Mouse (Mus musculus) kidney, embryonic 14.5 days (tissue): Measurements from ENCODE around the gene 1110032A03Rik. TPM values are rescaled to one million over a fixed set of nuclear protein-coding genes. Genes with fewer than 3 reads are reported as not detected.

ENCODE experiments used
- ATAC-seq: fragments of 200-750 bp; cut with Nextera tagmentation; 2 replicates; pipeline ENCODE4 v1.8.0; 2017; ENCODE audit warnings: moderate number of reproducible peaks, mild to moderate bottlenecking, moderate TSS enrichment, moderate library complexity; ENCODE audit not compliant: low FRiP score, low TSS enrichment
- H3K27ac ChIP-seq: fragments of 300-500 bp; sonication (generic); 2 replicates; pipeline ENCODE4 v1.5.1; 2014; ENCODE audit warnings: low read depth, mild to moderate bottlenecking, low read length, moderate library complexity, mixed read lengths
- H3K27me3 ChIP-seq: fragments of 300-500 bp; sonication (generic); 2 replicates; pipeline ENCODE4 v1.6.1; 2014; ENCODE audit warnings: mild to moderate bottlenecking, low read length; ENCODE audit not compliant: control insufficient read depth, insufficient read depth
- H3K36me3 ChIP-seq: fragments of 300-500 bp; sonication (generic); 2 replicates; pipeline ENCODE4 v1.6.1; 2014; ENCODE audit warnings: low read length, mixed read lengths; ENCODE audit not compliant: control insufficient read depth, insufficient read depth
- H3K4me1 ChIP-seq: fragments of 300-500 bp; sonication (generic); 2 replicates; pipeline ENCODE4 v1.6.1; 2014; ENCODE audit warnings: low read length, mixed read lengths; ENCODE audit not compliant: control insufficient read depth, insufficient read depth
- H3K4me2 ChIP-seq: fragments of 300-500 bp; sonication (generic); replicated peaks from 2 replicates; pipeline ENCODE4 v1.6.1; 2014; ENCODE audit warnings: low read depth, mild to moderate bottlenecking, low read length
- H3K4me3 ChIP-seq: fragments of 300-500 bp; sonication (generic); 2 replicates; pipeline ENCODE4 v1.5.1; 2014; ENCODE audit warnings: mild to moderate bottlenecking, low read length
- H3K9ac ChIP-seq: fragments of 300-500 bp; sonication (generic); 2 replicates; pipeline ENCODE4 v1.6.1; 2014; ENCODE audit warnings: low read depth, mild to moderate bottlenecking, low read length, moderate library complexity
- H3K9me3 ChIP-seq: fragments of 300-500 bp; sonication (generic); 2 replicates; pipeline ENCODE4 v1.6.1; 2016; ENCODE audit warnings: low read length; ENCODE audit not compliant: control insufficient read depth
- WGBS: fragments of 180-500 bp; shearing (Covaris S2); extraction: QIAGEN DNeasy Blood & Tissue Kit; methylation state at CpG from one replicate; pipeline ENCODE4 v1.1.7; 2014; 5-methylcytosine and 5-hydroxymethylcytosine counted together
- polyA plus RNA-seq: library from polyadenylated mRNA; unstranded; fragments of >200 nt; fragmentation: Nextera tagmentation; extraction: Ambion mirVana; gene quantifications from 2 replicates; pipeline ENCODE4 v1.2.1, GENCODE M21; 2014

The 1110032A03Rik gene
- polyA plus RNA-seq, 1 experiment from 2014 or later, result 35.7 TPM

DNA sequence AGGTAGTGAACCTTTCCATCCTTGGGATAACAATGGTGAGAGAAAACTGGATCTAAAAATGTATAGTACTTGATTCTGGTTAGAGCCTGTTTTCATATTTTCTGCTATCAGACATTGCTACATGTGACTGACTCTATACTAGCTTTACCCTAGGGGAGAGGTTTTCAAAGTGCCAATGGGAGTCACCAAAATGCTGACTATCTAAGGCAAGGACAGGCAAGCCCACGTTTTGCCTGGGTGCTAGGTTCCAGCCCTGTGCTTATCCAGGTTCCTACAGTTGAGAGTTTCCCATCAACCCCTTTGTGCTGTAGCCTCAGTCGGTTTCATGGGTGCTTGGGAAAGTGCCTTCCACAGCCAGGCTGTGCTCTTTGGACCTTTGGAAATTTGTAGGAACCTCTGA, 36.4 kb upstream of the 1110032A03Rik start:
- H3K36me3 ChIP-seq, result peaks cover 44% of the 10 kb centered on the region
- 84% methylated on average over 2 of the region's 2 CpGs for WGBS

DNA sequence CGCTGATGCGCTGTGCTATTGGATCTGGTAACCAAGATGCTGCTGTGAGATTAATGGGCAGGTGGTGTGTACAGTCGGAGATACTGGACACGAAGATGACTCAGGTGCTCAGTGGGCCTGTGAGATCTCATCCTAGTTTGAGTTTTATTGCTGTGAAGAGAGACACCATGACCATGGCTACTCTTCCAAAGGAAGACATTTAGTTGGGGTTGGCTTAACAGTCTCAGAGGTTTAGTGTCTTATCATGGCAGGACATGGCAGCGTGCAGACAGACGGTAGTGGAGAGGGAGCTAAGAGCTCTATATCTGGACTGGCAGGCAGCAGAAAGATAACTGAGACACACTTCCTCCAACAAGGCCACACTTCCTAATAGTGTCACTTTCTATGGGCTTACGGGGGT, 35.9 kb upstream of the 1110032A03Rik start:
- 92% methylated on average over 7 of the region's 7 CpGs for WGBS
- Histone ChIP-seq H3K27ac (no peak overlapping the region), H3K4me3 (no peak overlapping the region), H3K36me3 (peaks cover 47% of the 10 kb centered on the region), H3K4me1 (no peaks in the 10 kb centered on the region), H3K4me2 (no peak overlapping the region), H3K9me3 (no peaks in the 10 kb centered on the region), H3K27me3 (no peaks in the 10 kb centered on the region), H3K9ac (no peak overlapping the region)
- ATAC-seq, result no peak

More for the DNA sequence above, 36.4 kb upstream of the 1110032A03Rik start:
- H3K27me3 ChIP-seq, result no peaks in the 10 kb centered on the region
- no peak overlapping the region for H3K27ac ChIP-seq
- H3K4me3 ChIP-seq, result no peak overlapping the region
- H3K9me3 ChIP-seq, result no peaks in the 10 kb centered on the region
- no peak for ATAC-seq
- H3K9ac ChIP-seq, result no peak overlapping the region
- no peak overlapping the region for H3K4me2 ChIP-seq
- no peaks in the 10 kb centered on the region for H3K4me1 ChIP-seq

DNA sequence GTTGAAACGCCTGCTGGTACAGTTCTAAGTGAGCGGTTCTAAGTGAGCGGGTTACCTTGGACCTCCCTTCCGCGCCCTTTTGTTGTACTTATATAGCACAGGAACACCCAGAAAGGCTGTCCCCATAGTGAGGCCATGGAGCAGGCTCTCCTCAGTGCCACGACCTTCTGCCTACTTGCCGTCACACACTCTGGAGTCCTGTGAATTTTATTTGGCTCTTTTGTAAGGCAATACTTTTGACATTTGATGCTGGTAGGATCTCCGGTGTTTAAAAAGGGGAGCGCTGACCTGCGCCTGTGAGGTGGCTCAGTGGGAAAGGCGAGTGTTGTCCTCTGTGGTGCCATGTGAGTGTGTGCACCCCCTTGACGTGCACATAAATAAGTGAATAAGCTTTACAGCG, 33.8 kb upstream of the 1110032A03Rik start:
- H3K9ac ChIP-seq, result no peak overlapping the region
- no peak overlapping the region for H3K4me3 ChIP-seq
- H3K9me3 ChIP-seq, result no peaks in the 10 kb centered on the region
- H3K27ac ChIP-seq, result no peak overlapping the region
- 65% methylated on average over 13 of the region's 13 CpGs for WGBS
- no peaks in the 10 kb centered on the region for H3K27me3 ChIP-seq
- no peaks in the 10 kb centered on the region for H3K4me1 ChIP-seq
- no peak for ATAC-seq
- no peak overlapping the region for H3K4me2 ChIP-seq
- H3K36me3 ChIP-seq, result peaks cover 56% of the 10 kb centered on the region

DNA sequence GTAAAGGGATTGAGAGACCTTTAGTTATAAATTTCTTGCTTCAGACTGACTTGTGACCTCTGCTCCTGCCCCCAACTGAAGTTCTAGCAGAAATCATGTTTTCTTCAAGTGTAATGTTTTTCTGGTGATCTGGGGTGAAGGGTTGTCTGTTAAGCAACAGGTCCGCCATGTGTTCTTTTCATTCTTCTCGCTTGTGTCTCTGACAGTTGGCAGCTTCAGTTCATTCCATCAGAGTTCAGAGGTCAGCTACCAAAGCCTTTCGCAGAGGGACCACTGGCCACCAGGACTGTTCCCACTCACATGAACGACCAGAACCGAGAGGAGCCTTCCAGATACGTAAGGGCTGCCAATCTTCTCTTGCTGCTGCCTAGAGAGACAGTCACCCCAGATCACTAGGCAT, 33.2 kb upstream of the 1110032A03Rik start:
- H3K4me3 ChIP-seq, result no peak overlapping the region
- WGBS, result 78% methylated on average over 6 of the region's 6 CpGs
- ATAC-seq, result no peak
- no peaks in the 10 kb centered on the region for H3K27me3 ChIP-seq
- no peak overlapping the region for H3K9ac ChIP-seq
- no peak overlapping the region for H3K27ac ChIP-seq
- H3K9me3 ChIP-seq, result no peaks in the 10 kb centered on the region
- no peak overlapping the region for H3K4me2 ChIP-seq
- H3K4me1 ChIP-seq, result no peaks in the 10 kb centered on the region
- H3K36me3 ChIP-seq, result peaks cover 57% of the 10 kb centered on the region

DNA sequence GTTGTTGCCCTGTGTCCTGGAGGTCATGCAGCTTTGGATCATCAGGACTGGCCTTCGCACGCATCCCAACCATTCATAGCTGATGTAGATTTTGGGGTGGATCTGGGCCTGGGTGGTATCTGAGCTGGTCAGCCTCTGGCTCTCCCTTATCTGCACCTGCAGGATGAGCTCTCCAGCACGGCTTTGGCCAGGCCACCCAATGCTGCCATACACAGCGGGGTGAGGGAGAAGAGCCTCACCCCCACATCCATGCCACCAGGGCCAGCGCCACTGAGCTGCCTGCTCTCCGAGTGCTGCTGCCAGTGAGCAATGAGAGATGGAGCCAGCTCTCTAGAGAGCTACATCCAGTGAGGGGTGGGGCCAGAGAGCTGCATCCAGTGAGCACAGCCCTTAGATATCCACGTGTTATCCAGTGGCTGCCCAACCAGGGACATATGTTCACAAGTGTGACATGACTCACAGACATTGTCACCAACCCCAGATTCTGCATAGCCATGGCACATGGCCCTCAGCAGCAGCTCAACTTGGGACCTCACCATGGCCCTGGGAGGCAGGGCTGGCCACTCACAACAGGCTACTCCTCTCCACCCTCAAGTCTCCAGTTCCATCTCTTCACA, 27.8 kb upstream of the 1110032A03Rik start:
- Histone ChIP-seq H3K27ac (no peak overlapping the region), H3K36me3 (peaks cover 56% of the 10 kb centered on the region), H3K4me3 (no peak overlapping the region), H3K9me3 (no peaks in the 10 kb centered on the region), H3K4me2 (no peak overlapping the region), H3K4me1 (no peaks in the 10 kb centered on the region), H3K9ac (no peak overlapping the region), H3K27me3 (no peaks in the 10 kb centered on the region)
- 93% methylated on average over 7 of the region's 7 CpGs for WGBS
- ATAC-seq, result no peak

DNA sequence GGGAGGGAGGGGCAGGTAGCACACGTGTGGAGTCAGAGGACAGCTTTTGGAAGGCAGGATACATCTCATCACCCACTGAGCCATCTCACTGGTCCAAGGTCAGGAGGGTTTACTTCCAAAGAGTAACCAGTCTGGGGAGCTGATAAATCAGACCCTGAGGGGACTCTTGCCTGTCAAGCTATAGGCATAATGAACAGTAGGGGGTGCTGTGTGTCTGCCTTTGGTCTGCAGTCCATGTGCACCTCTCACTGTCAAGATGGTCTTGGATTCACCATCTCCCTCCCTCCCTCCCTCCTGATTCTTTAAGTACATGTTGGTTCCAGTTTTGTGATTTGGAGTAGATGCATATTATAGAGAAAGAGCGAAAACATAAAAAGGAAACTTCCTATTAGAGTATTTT, 25.7 kb upstream of the 1110032A03Rik start:
- Histone ChIP-seq H3K4me3 (no peak overlapping the region), H3K4me2 (no peak overlapping the region), H3K9ac (no peak overlapping the region), H3K4me1 (no peaks in the 10 kb centered on the region), H3K9me3 (no peaks in the 10 kb centered on the region), H3K27me3 (no peaks in the 10 kb centered on the region), H3K36me3 (peaks cover 41% of the 10 kb centered on the region), H3K27ac (no peak overlapping the region)
- no peak; the same call in 1 of the 2 replicates for ATAC-seq
- WGBS, result 59% methylated on average over 2 of the region's 2 CpGs

DNA sequence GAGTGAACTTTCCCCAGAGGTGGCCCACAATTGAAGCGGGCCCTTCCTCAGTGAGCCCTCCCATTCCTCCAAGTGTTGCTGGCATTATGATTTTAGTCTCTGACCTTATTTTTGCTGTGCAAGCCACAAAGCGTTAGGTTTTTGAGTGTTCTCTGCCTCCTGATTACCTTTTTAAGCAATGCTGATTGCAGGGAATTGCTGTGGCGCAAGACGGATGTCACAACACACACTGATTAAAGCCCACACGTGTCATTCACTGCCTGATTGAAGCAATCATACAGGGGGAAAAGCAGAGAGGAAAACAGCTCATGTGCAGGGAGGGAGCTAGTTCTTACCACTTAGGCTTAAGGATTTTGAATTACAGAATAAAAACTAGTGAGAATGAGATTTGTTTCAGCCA, 23.0 kb upstream of the 1110032A03Rik start:
- no peaks in the 10 kb centered on the region for H3K27me3 ChIP-seq
- H3K9ac ChIP-seq, result no peak overlapping the region
- no peaks in the 10 kb centered on the region for H3K4me1 ChIP-seq
- no peak overlapping the region for H3K4me3 ChIP-seq
- H3K36me3 ChIP-seq, result peaks cover 27% of the 10 kb centered on the region
- no peak for ATAC-seq
- no peak overlapping the region for H3K4me2 ChIP-seq
- no peaks in the 10 kb centered on the region for H3K9me3 ChIP-seq
- 86% methylated on average over 5 of the region's 5 CpGs for WGBS
- H3K27ac ChIP-seq, result no peak overlapping the region

DNA sequence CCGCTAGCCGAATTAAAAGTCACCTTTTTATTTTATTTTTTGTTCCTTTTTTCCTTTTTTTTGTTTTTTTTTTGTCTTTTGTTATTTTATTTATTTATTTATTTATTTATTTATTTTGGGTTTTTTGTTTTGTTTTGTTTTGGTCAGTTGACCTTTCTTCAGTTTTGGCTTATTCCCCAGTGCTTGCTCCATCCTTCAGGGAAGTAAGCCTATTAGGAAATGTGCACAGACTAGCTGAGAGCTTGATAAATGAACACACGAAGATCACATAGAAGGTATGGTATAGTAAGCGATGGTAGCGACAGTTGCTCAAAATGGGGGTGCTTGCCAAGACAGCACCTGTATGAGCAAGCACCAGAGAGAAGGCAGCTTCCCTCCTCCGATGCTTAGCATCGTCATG, 22.3 kb upstream of the 1110032A03Rik start:
- H3K4me2 ChIP-seq, result no peak overlapping the region
- H3K4me3 ChIP-seq, result no peak overlapping the region
- ATAC-seq, result no peak
- H3K27ac ChIP-seq, result no peak overlapping the region
- no peaks in the 10 kb centered on the region for H3K9me3 ChIP-seq
- no peaks in the 10 kb centered on the region for H3K4me1 ChIP-seq
- no peaks in the 10 kb centered on the region for H3K27me3 ChIP-seq
- H3K36me3 ChIP-seq, result peaks cover 23% of the 10 kb centered on the region
- H3K9ac ChIP-seq, result no peak overlapping the region
- WGBS, result 95% methylated on average over 7 of the region's 7 CpGs

DNA sequence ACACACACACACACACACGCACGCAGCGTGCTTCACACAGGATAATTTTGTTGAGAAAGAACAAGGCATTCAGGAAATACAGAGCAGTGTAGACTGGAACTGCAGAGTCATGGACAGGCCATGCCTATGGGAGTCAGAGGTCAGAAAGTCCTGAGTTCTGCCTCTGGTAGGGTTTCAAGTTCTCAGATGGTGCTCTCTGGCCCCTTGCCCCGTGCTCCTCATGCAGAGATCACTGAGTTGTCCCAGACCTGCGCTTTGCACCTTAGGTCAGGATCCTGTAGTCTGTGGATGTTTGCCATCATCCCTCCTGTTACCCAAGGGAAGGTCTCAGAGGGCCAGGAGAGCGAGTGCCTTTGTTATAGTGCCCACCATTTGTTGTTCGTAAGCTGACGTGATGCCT, 21.5 kb upstream of the 1110032A03Rik start:
- H3K36me3 ChIP-seq, result peaks cover 24% of the 10 kb centered on the region
- no peak overlapping the region for H3K9ac ChIP-seq
- no peak for ATAC-seq
- WGBS, result 84% methylated on average over 8 of the region's 8 CpGs
- H3K4me1 ChIP-seq, result no peaks in the 10 kb centered on the region
- H3K27me3 ChIP-seq, result no peaks in the 10 kb centered on the region
- no peak overlapping the region for H3K4me3 ChIP-seq
- no peak overlapping the region for H3K4me2 ChIP-seq
- no peaks in the 10 kb centered on the region for H3K9me3 ChIP-seq
- no peak overlapping the region for H3K27ac ChIP-seq
